Comparison of ENCODE assay signal across 19 mouse cellular contexts in genomic region chr1:128675538-128675937, GRCm38 (mm10).
DNase-seq lines count a peak whose midpoint lies in the region; ATAC-seq and TF ChIP-seq lines count a peak whose summit lies in the region.
"Had no signal": no experiment of that assay in that cellular context is flagged by ENCODE, and none has a peak within 500 bp of the region (broad histone marks: within the 10 kb centered on the region; RNA-seq: fewer than 3 reads in every experiment).

No protein-coding gene starts in this region.

- H3K9ac ChIP-seq in hindbrain, embryonic 13.5 days, result no peak overlapping the region
- H3K9ac ChIP-seq: embryonic facial prominence, embryonic 15.5 days; forebrain, embryonic 12.5 days; hindbrain, embryonic 15.5 days; limb, embryonic 13.5 days; midbrain, embryonic 15.5 days; neural tube, embryonic 12.5 days had no signal

- no peaks in the 10 kb centered on the region for H3K27me3 ChIP-seq in thymus, adult 2 months (ENCODE audit: control insufficient read depth, insufficient read depth, low read length)
- H3K27me3 ChIP-seq in hindbrain, embryonic 13.5 days, result no peaks in the 10 kb centered on the region
- H3K27me3 ChIP-seq: embryonic facial prominence, embryonic 15.5 days; hindbrain, embryonic 15.5 days; limb, embryonic 13.5 days; neural tube, embryonic 12.5 days; Patski had no signal

- no peak for TF ChIP-seq POLR2A in thymus, adult 2 months (IDR thresholded peaks at IDR 0.05; ENCODE audit: control insufficient read depth, extremely low read depth, insufficient read depth, low read length, poor library complexity)

- peak; percentile 17 for DNase-seq in CD4-positive helper T cell, adult 2 months (ENCODE audit: low read depth, low spot score)
- peak; percentile 8 for DNase-seq in c-Kit-positive CD71-negative TER-119-negative erythroid progenitor cells, embryonic 14.5 days (ENCODE audit: low read depth)
- peak; percentile 47 for DNase-seq in naive thymus-derived CD4-positive, alpha-beta T cell, adult 2 months (ENCODE audit: low read depth)
- DNase-seq in thymus, adult 2 months, result peak; percentile 19
- no peak for DNase-seq in heart, postnatal 10 days
- no peak for DNase-seq in left cerebral cortex, adult 9 months (ENCODE audit: low spot score in 2 of 2)
- DNase-seq: cerebellum, adult 11 months; kidney, adult 2 months; kidney, postnatal 4 days had no signal

- H3K9me3 ChIP-seq in hindbrain, embryonic 13.5 days, result no peaks in the 10 kb centered on the region
- H3K9me3 ChIP-seq: embryonic facial prominence, embryonic 15.5 days; hindbrain, embryonic 15.5 days; midbrain, embryonic 15.5 days; neural tube, embryonic 12.5 days had no signal

- H3K27ac ChIP-seq in thymus, adult 2 months (ENCODE audit: control insufficient read depth, insufficient read depth, low read length), result no peak overlapping the region
- H3K27ac ChIP-seq in hindbrain, embryonic 13.5 days, result no peak overlapping the region
- H3K27ac ChIP-seq: embryonic facial prominence, embryonic 15.5 days; forebrain, embryonic 12.5 days; heart, adult 2 months; hindbrain, embryonic 15.5 days; limb, embryonic 13.5 days; midbrain, embryonic 15.5 days; neural tube, embryonic 12.5 days had no signal

- intact Hi-C loops in heart, postnatal 10 days (cut with DNase I), result no loop called here

- TF ChIP-seq CTCF in thymus, adult 2 months (IDR thresholded peaks at IDR 0.05; ENCODE audit: borderline replicate concordance, control insufficient read depth, extremely low read depth, insufficient read depth, low read length, poor library complexity), result no peak

- ATAC-seq in erythroid progenitor cell, adult 5-6 weeks (replicated peaks; ENCODE audit: low FRiP score, poor library complexity, severe bottlenecking), result no peak
- ATAC-seq in hindbrain, embryonic 13.5 days (ENCODE audit: low FRiP score), result no peak
- ATAC-seq: midbrain, embryonic 15.5 days; Patski had no signal

- WGBS in thymus, adult 2 months, result 6% methylated on average over 5 of the region's 5 CpGs
- 83% methylated on average over 5 of the region's 5 CpGs for WGBS in hindbrain, embryonic 13.5 days

- H3K36me3 ChIP-seq in thymus, adult 2 months (ENCODE audit: control insufficient read depth, insufficient read depth, low read length), result no peaks in the 10 kb centered on the region
- H3K36me3 ChIP-seq in hindbrain, embryonic 13.5 days, result no peaks in the 10 kb centered on the region
- H3K36me3 ChIP-seq: embryonic facial prominence, embryonic 15.5 days; forebrain, embryonic 12.5 days; hindbrain, embryonic 15.5 days; limb, embryonic 13.5 days; midbrain, embryonic 15.5 days; neural tube, embryonic 12.5 days had no signal

- peaks cover 5% of the 10 kb centered on the region for H3K4me1 ChIP-seq in thymus, adult 2 months (replicated peaks; ENCODE audit: control insufficient read depth, insufficient read depth, low read length)
- H3K4me1 ChIP-seq in hindbrain, embryonic 13.5 days (replicated peaks), result peaks cover 13% of the 10 kb centered on the region

- no peak overlapping the region for H3K4me2 ChIP-seq in hindbrain, embryonic 13.5 days
- H3K4me2 ChIP-seq: embryonic facial prominence, embryonic 15.5 days; forebrain, embryonic 12.5 days; hindbrain, embryonic 15.5 days; limb, embryonic 13.5 days; midbrain, embryonic 15.5 days; neural tube, embryonic 12.5 days had no signal

- no peak overlapping the region for H3K4me3 ChIP-seq in thymus, adult 2 months (ENCODE audit: control insufficient read depth, insufficient read depth, low read length)
- H3K4me3 ChIP-seq in hindbrain, embryonic 13.5 days, result no peak overlapping the region
- H3K4me3 ChIP-seq: embryonic facial prominence, embryonic 15.5 days; forebrain, embryonic 12.5 days; heart, adult 2 months; hindbrain, embryonic 15.5 days; limb, embryonic 13.5 days; midbrain, embryonic 15.5 days; neural tube, embryonic 12.5 days had no signal

Comparison
In these comparisons a context has a peak if more than half of its experiments do, and no peak if none do; other contexts are left out.
1. DNase-seq: peak in CD4-positive helper T cell, adult 2 months (single experiment), c-Kit-positive CD71-negative TER-119-negative erythroid progenitor cells, embryonic 14.5 days (single experiment), naive thymus-derived CD4-positive, alpha-beta T cell, adult 2 months (single experiment) and thymus, adult 2 months (single experiment); none in heart, postnatal 10 days (0 of 2) and left cerebral cortex, adult 9 months (0 of 2).